Mouse (Mus musculus) adrenal gland, postnatal 25 days (tissue): ENCODE measurements around the gene Rnf111. TPM values are rescaled to one million over a fixed set of nuclear protein-coding genes. Genes with fewer than 3 reads are reported as not detected.
"Not testable (repeated sequence)": the region's sequence is repeated elsewhere in the genome, so short reads cannot be mapped to it uniquely, and the experiment has no call there.

Experiments used
- DNase-seq: peaks from one replicate; pipeline ENCODE4 v3.0.0; 2021; ENCODE audit warnings: mixed read lengths
- total RNA-seq: library from RNA; stranded (reverse); gene quantifications from 2 replicates; pipeline ENCODE4 v1.2.3, GENCODE M21; 2021

The Rnf111 gene
- total RNA-seq, 1 experiment from 2014 or later: 41.8 TPM

DNA sequence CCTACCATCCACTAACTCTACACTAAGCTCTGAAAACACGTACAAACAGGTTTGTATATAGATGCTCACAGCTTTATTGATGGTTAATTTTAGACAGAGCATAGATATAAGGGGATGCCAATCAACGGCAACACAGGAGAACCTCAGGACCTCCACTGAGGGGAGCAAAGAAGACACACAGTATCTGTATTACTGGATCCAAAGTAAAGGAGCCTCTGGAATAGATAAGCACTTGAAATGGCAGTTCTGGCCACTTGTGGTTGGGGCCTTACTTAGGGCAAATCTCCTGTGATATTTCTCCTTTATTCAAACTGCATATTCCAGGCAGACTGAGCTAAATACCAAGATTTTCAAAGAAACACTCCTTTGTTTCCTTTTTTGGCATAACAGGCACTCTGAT is 10.5 kb downstream of the Rnf111 start:
- no peak for DNase-seq

- DNase-seq: no peak
Measured at GRCm38 (mm10) chr9:70491176-70491575, 12.3 kb downstream of the Rnf111 start.

DNA sequence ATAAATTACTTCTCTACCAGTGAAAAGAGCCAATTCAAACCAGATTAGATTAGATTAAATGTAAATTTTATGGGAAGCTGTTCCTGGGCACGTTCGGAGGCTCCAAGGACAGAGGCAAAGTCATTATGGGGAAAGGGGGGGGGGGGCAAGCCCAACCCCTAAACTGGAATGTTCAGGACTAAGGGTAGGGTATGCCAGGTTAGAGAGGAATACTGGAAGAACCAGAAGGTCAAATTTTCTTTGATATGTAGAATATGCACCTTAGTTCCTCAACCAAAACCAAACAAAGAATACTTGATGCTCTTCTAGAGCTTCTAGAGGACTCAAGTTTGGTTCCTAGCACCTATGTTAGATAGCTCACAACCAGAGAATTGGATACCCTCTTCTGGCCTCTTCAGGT is 16.1 kb downstream of the Rnf111 start:
- no peak for DNase-seq

GRCm38 (mm10) chr9:70485840-70486239 is 17.7 kb downstream of the Rnf111 start:
- DNase-seq: no peak

GRCm38 (mm10) chr9:70483495-70483894 is 20.0 kb downstream of the Rnf111 start:
- no peak for DNase-seq

DNA sequence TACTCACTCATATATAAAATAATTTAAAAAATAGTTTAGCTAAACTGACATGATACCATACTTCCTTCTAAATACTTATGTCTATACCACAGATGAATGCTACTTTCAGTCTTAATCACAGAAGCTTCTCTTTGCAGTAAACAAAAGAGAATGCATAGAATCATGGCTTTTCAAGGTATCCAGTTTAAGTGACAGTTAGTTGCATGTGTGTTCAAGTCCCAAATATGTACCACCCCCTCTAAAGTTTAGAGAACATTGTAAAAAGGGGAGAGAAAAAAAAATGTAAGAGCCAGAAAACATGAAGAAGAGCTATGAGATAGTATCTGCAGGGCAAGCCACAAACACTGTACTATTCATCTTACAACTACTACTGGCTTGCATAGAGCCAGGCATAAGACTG is 21.7 kb downstream of the Rnf111 start:
- no peak for DNase-seq

GRCm38 (mm10) chr9:70477229-70477628 is 26.3 kb downstream of the Rnf111 start:
- DNase-seq: no peak

DNA sequence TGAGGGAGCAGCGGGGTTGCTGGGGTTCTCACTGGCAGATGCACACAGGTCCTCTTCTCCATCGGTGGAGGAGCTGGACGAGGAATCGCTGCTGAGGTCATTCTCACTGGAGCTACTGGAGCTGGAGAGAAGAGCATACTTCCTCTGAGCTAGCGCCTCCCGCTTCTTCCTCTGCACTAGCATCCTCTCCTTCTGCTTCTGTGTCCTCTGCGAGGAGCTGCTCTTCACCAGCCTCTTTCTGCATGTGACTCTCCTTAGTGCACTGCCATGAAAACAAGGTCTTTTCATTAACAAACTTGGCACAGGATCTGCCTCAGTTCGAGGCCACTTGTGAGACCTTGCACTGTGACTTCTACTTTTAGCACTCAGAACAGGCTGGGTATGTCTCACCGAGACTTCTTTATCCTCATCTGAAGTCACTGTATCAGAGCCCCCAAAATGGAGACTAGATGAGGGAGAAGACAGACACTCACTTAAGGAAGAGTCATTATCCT is 27.7 kb downstream of the Rnf111 start:
- no peak for DNase-seq

DNA sequence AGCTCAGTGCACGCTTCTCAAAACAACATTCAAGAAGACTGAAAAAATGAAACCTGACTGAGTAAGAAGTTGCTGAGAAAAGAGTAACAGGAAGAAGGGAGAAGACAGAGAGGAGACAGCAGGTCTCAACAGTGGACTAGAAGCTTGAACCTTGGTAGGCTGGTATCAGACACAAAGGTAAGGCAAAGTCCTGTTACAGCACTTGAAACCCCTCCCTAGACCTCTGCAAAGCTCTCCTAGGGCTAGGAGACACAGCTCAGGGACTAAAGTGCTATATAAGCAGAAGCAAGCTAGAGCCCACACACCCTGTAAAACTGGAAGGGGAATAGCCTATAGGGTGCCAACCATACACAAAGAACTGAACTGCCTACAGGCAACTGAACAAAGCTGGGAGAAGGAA is 30.1 kb downstream of the Rnf111 start:
- DNase-seq: no peak

- DNase-seq: not testable (repeated sequence)
Measured at GRCm38 (mm10) chr9:70463091-70463490, 40.4 kb downstream of the Rnf111 start.

DNA sequence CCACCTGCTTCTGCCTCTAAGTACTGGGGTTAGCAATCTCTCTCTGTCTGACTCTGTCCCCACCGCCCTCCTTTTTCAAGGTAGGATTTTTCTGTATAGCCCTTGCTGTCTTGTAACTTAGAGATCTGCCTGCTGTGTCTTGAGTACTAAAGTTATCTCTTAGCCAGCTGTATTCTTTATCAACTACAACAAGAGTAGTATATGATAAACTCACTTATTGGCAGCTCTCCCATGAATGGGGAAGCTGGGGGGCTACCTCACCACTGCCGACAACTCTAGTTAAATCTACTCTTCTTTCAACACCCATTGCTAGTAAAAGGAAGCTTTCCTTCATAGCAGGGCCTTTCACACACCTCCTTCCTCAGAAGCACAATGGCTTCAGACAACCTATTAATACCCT is 51.2 kb downstream of the Rnf111 start:
- no peak for DNase-seq

GRCm38 (mm10) chr9:70449072-70449471 is 54.5 kb downstream of the Rnf111 start:
- DNase-seq: no peak

DNA sequence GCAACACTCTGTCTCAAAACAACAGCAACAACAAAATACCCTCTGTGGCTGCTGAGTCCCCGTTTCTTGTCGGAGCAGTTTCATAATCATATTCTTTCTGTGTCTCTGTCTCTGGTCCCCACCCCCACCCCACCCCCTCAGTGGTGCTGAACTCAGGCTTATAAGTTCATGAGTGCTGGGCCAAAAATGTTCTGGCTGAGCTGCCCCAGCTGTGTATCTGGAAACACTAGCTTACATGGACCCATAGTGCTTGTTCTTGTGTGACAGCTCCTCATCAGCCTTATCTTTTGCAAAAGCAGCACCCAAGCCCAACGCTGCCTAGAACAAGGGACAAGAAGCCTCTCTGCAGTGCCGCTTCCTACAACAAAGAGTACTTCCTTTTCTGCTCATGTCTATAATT is 63.6 kb downstream of the Rnf111 start:
- DNase-seq: no peak

DNA sequence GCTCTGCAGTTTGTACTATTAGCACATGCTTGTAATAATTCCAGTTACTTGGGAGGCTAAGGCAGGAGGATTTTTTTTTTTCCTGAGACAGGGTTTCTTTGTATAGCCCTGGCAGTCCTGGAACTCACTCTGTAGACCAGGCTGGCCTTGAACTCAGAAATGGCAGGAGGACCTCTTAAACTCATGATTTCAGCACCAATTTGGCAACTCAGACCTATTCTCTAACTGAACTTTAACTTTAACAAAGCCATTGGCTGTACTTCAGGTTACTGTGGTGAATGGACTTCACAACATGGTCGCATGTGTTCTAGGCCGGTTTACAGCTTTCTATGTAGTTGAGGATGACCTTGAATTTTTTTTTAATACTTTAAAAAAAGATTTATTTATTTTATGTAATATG is 80.9 kb downstream of the Rnf111 start:
- no peak for DNase-seq

GRCm38 (mm10) chr9:70421257-70422056 is 82.1 kb downstream of the Rnf111 start, which contains the start of gene Ccnb2:
Gene Ccnb2, minus strand, starts transcription at chr9:70421547.
- DNase-seq: peak; percentile 87

GRCm38 (mm10) chr9:70416412-70416811 is 87.1 kb downstream of the Rnf111 start:
- DNase-seq: no peak

DNA sequence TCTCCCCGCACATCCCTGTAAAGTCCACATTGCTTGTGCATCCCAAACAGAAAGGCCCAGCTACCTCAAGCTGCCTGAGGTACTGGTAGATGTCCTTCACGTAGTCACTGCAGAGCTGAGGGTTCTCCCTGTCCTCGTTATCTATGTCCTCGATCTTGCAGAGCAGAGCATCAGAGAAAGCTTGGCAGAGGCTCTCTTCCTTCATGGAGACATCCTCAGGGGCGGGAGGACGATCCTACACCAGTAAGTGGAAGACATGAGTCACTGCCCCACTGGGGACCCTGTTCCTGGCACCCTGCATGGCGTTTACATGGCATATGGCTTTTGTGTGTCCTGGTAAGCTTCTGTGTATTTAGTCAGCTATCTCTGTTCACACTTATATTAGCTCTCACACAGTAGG is 90.5 kb downstream of the Rnf111 start:
- no peak for DNase-seq

- DNase-seq: no peak
Measured at GRCm38 (mm10) chr9:70410668-70411067, 92.9 kb downstream of the Rnf111 start.

GRCm38 (mm10) chr9:70409743-70410142 is 93.8 kb downstream of the Rnf111 start:
- no peak for DNase-seq

GRCm38 (mm10) chr9:70408791-70409190 is 94.7 kb downstream of the Rnf111 start:
- DNase-seq: no peak

GRCm38 (mm10) chr9:70406596-70406995 is 96.9 kb downstream of the Rnf111 start:
- DNase-seq: peak; percentile 29

- no peak for DNase-seq
Measured at GRCm38 (mm10) chr9:70401937-70402539, 101.5 kb downstream of the Rnf111 start.

- DNase-seq: no peak
Measured at GRCm38 (mm10) chr9:70396083-70396482, 107.4 kb downstream of the Rnf111 start.

- DNase-seq: no peak
Measured at GRCm38 (mm10) chr9:70395617-70396016, 107.9 kb downstream of the Rnf111 start.
